Comparison of ENCODE assay signal across 23 mouse cellular contexts in the genomic region with DNA sequence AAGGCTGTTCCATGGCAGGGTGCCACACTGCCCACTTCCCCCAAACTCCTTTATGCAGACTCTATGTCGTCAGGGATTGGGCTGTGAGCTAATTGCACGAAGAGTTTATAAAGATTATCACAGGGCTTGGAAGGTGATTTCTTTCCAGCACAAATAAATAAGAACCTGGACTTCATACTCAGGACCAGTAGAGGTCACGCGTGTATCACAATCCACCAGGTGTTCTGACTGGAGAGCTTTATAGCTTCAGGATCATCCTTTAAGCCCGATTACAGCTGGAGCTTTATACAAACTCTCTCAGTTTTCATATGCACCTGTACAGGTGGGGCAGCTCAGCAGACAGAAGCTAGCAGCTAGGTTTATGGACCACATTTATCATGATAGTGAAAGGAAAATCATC.
DNase-seq lines count a peak whose midpoint lies in the region; ATAC-seq and TF ChIP-seq lines count a peak whose summit lies in the region.
"Had no signal": no experiment of that assay in that cellular context is flagged by ENCODE, and none has a peak within 500 bp of the region (broad histone marks: within the 10 kb centered on the region; RNA-seq: fewer than 3 reads in every experiment).

No protein-coding gene starts in this region.

- H3K9ac ChIP-seq in embryonic facial prominence, embryonic 14.5 days (ENCODE audit: low read depth, low read length), result no peak overlapping the region
- H3K9ac ChIP-seq in kidney, postnatal 0 days (ENCODE audit: low read depth, low read length), result no peak overlapping the region
- no peak overlapping the region for H3K9ac ChIP-seq in midbrain, postnatal 0 days (replicated peaks; ENCODE audit: low read length, poor library complexity, severe bottlenecking)
- H3K9ac ChIP-seq in midbrain, embryonic 11.5 days (ENCODE audit: low read length), result no peak overlapping the region
- H3K9ac ChIP-seq: hindbrain, embryonic 13.5 days; liver, embryonic 13.5 days; lung, embryonic 15.5 days had no signal

- no peak overlapping the region for H3K4me2 ChIP-seq in embryonic facial prominence, embryonic 14.5 days (ENCODE audit: low read depth, low read length)
- H3K4me2 ChIP-seq in kidney, postnatal 0 days (ENCODE audit: low read length), result no peak overlapping the region
- H3K4me2 ChIP-seq in midbrain, postnatal 0 days (ENCODE audit: low read depth, low read length, poor library complexity, severe bottlenecking), result no peak overlapping the region
- H3K4me2 ChIP-seq in midbrain, embryonic 11.5 days, result no peak overlapping the region
- H3K4me2 ChIP-seq: heart, embryonic 11.5 days; hindbrain, embryonic 13.5 days; liver, embryonic 13.5 days; lung, embryonic 15.5 days had no signal

- no peaks in the 10 kb centered on the region for H3K9me3 ChIP-seq in embryonic facial prominence, embryonic 14.5 days (ENCODE audit: control insufficient read depth, low read length)
- H3K9me3 ChIP-seq in embryonic facial prominence, embryonic 10.5 days, result no peaks in the 10 kb centered on the region
- H3K9me3 ChIP-seq in kidney, postnatal 0 days (replicated peaks; ENCODE audit: low read length), result no peaks in the 10 kb centered on the region
- H3K9me3 ChIP-seq in midbrain, postnatal 0 days (ENCODE audit: low read length), result no peaks in the 10 kb centered on the region
- H3K9me3 ChIP-seq in midbrain, embryonic 11.5 days (ENCODE audit: control insufficient read depth, low read length), result no peaks in the 10 kb centered on the region
- H3K9me3 ChIP-seq: liver, embryonic 13.5 days; lung, embryonic 15.5 days; midbrain, embryonic 10.5 days had no signal

- no peaks in the 10 kb centered on the region for H3K4me1 ChIP-seq in embryonic facial prominence, embryonic 14.5 days (ENCODE audit: control insufficient read depth, insufficient read depth, low read length)
- H3K4me1 ChIP-seq in embryonic facial prominence, embryonic 10.5 days, result no peaks in the 10 kb centered on the region
- no peaks in the 10 kb centered on the region for H3K4me1 ChIP-seq in kidney, postnatal 0 days (replicated peaks; ENCODE audit: insufficient read depth, low read length)
- H3K4me1 ChIP-seq in midbrain, postnatal 0 days (ENCODE audit: insufficient read depth, low read length), result peaks cover under 1% of the 10 kb centered on the region; the same call in 1 of the 2 replicates
- H3K4me1 ChIP-seq in midbrain, embryonic 11.5 days (ENCODE audit: control insufficient read depth, insufficient read depth, low read length), result no peaks in the 10 kb centered on the region
- H3K4me1 ChIP-seq: liver, embryonic 13.5 days; lung, embryonic 15.5 days; midbrain, embryonic 10.5 days had no signal

- DNase-seq in embryonic facial prominence, embryonic 14.5 days (ENCODE audit: low spot score), result peak; percentile 12
- DNase-seq in embryonic facial prominence, embryonic 10.5 days (ENCODE audit: low spot score), result no peak
- DNase-seq in kidney, postnatal 0 days (ENCODE audit: low spot score), result no peak
- no peak for DNase-seq in kidney, postnatal 4 days
- DNase-seq in midbrain, postnatal 0 days (ENCODE audit: low spot score), result peak; percentile 60
- no peak for DNase-seq in midbrain, embryonic 11.5 days (ENCODE audit: low spot score, missing footprints)
- DNase-seq in gastrocnemius, postnatal 14 days, result no peak
- DNase-seq: adrenal gland, postnatal 25 days; cerebellum, adult 9-10 months; gastrocnemius, postnatal 25 days; heart, postnatal 4 days; kidney, adult 11 months; kidney, postnatal 25 days; layer of hippocampus, postnatal 36 days; left cerebral cortex, postnatal 4 days; liver, embryonic 13.5 days; thymus, postnatal 4 days had no signal

- intact Hi-C loops in gastrocnemius, postnatal 14 days (cut with DNase I; ENCODE audit: low total_unique reads), result no loop called here

- H3K4me3 ChIP-seq in embryonic facial prominence, embryonic 14.5 days (ENCODE audit: low read depth, low read length), result no peak overlapping the region
- H3K4me3 ChIP-seq in embryonic facial prominence, embryonic 10.5 days, result no peak overlapping the region
- H3K4me3 ChIP-seq in kidney, postnatal 0 days (replicated peaks; ENCODE audit: low read depth, low read length), result no peak overlapping the region
- no peak overlapping the region for H3K4me3 ChIP-seq in midbrain, postnatal 0 days (ENCODE audit: low read depth, low read length)
- no peak overlapping the region for H3K4me3 ChIP-seq in midbrain, embryonic 11.5 days (ENCODE audit: low read depth, low read length)
- H3K4me3 ChIP-seq: hindbrain, embryonic 13.5 days; liver, embryonic 13.5 days; lung, embryonic 15.5 days; midbrain, embryonic 10.5 days had no signal

- 66% methylated on average over 5 of the region's 5 CpGs for WGBS in embryonic facial prominence, embryonic 14.5 days
- 78% methylated on average over 5 of the region's 5 CpGs for WGBS in embryonic facial prominence, embryonic 10.5 days
- WGBS in kidney, postnatal 0 days, result 73% methylated on average over 5 of the region's 5 CpGs
- 64% methylated on average over 5 of the region's 5 CpGs for WGBS in midbrain, postnatal 0 days
- 73% methylated on average over 5 of the region's 5 CpGs for WGBS in midbrain, embryonic 11.5 days

- peak; percentile 21; the same call in 1 of the 2 replicates for TF ChIP-seq CTCF in kidney, postnatal 0 days (IDR thresholded peaks at IDR 0.05; ENCODE audit: low read depth)
- TF ChIP-seq CTCF in midbrain, postnatal 0 days (IDR thresholded peaks at IDR 0.05), result peak; percentile 76

- no peak for ATAC-seq in embryonic facial prominence, embryonic 14.5 days (ENCODE audit: low read depth)
- no peak for ATAC-seq in kidney, postnatal 0 days (replicated peaks; ENCODE audit: low FRiP score, low read depth)
- no peak for ATAC-seq in midbrain, postnatal 0 days (ENCODE audit: low FRiP score)
- ATAC-seq in midbrain, embryonic 11.5 days (ENCODE audit: low FRiP score), result no peak
- ATAC-seq: forebrain, embryonic 16.5 days; inflammation-experienced regulatory T-cells, adult 6 months had no signal

- H3K27me3 ChIP-seq in embryonic facial prominence, embryonic 14.5 days (replicated peaks; ENCODE audit: control insufficient read depth, insufficient read depth, low read length), result no peaks in the 10 kb centered on the region
- no peaks in the 10 kb centered on the region for H3K27me3 ChIP-seq in embryonic facial prominence, embryonic 10.5 days (replicated peaks; ENCODE audit: low read depth, poor library complexity, severe bottlenecking)
- no peaks in the 10 kb centered on the region for H3K27me3 ChIP-seq in kidney, postnatal 0 days (ENCODE audit: insufficient read depth, low read length)
- H3K27me3 ChIP-seq in midbrain, postnatal 0 days (ENCODE audit: insufficient read depth, low read length), result no peaks in the 10 kb centered on the region
- no peaks in the 10 kb centered on the region for H3K27me3 ChIP-seq in midbrain, embryonic 11.5 days (ENCODE audit: control insufficient read depth, insufficient read depth, low read length)
- H3K27me3 ChIP-seq: hindbrain, embryonic 13.5 days; liver, embryonic 13.5 days; lung, embryonic 15.5 days had no signal

- no peak overlapping the region for H3K27ac ChIP-seq in embryonic facial prominence, embryonic 14.5 days (replicated peaks; ENCODE audit: low read depth, low read length)
- no peak overlapping the region for H3K27ac ChIP-seq in embryonic facial prominence, embryonic 10.5 days (replicated peaks)
- H3K27ac ChIP-seq in kidney, postnatal 0 days, result no peak overlapping the region
- H3K27ac ChIP-seq in midbrain, postnatal 0 days (ENCODE audit: low read depth, low read length), result no peak overlapping the region
- H3K27ac ChIP-seq in midbrain, embryonic 11.5 days (ENCODE audit: low read depth, low read length), result no peak overlapping the region
- H3K27ac ChIP-seq: hindbrain, embryonic 13.5 days; liver, embryonic 13.5 days; lung, embryonic 15.5 days; midbrain, embryonic 10.5 days had no signal

- no peaks in the 10 kb centered on the region for H3K36me3 ChIP-seq in embryonic facial prominence, embryonic 14.5 days (ENCODE audit: control insufficient read depth, insufficient read depth, low read length)
- no peaks in the 10 kb centered on the region for H3K36me3 ChIP-seq in embryonic facial prominence, embryonic 10.5 days (replicated peaks)
- no peaks in the 10 kb centered on the region for H3K36me3 ChIP-seq in kidney, postnatal 0 days (ENCODE audit: insufficient read depth, low read length)
- H3K36me3 ChIP-seq in midbrain, postnatal 0 days (ENCODE audit: insufficient read depth, low read length), result no peaks in the 10 kb centered on the region
- no peaks in the 10 kb centered on the region for H3K36me3 ChIP-seq in midbrain, embryonic 11.5 days (ENCODE audit: control insufficient read depth, insufficient read depth, low read length)
- H3K36me3 ChIP-seq: hindbrain, embryonic 13.5 days; liver, embryonic 13.5 days; lung, embryonic 15.5 days; midbrain, embryonic 10.5 days had no signal

Comparison
In these comparisons a context has a peak if more than half of its experiments do, and no peak if none do; other contexts are left out.
1. DNase-seq: peak in embryonic facial prominence, embryonic 14.5 days (single experiment) and midbrain, postnatal 0 days (single experiment); none in embryonic facial prominence, embryonic 10.5 days (single experiment), kidney, postnatal 0 days (single experiment), kidney, postnatal 4 days (0 of 2), midbrain, embryonic 11.5 days (single experiment) and gastrocnemius, postnatal 14 days (single experiment).